Mouse (Mus musculus) neutrophil, adult 65 days (primary cell): ENCODE results near the gene Ralbp1. TPM values are rescaled to one million over a fixed set of nuclear protein-coding genes. Genes with fewer than 3 reads are reported as not detected.

ENCODE experiments used
- total RNA-seq: library from RNA; stranded (reverse); gene quantifications from 2 replicates; pipeline ENCODE4 v1.2.4, GENCODE M21; 2023

Gene Ralbp1
- 58.2 and 60.5 TPM in 2 replicates for total RNA-seq

GRCm38 (mm10) chr17:65885697-65886529 is at the start of gene Ralbp1:
Ralbp1 (minus strand) TSS chr17:65885798.

Other genes starting within 250 kb of the Ralbp1 start
- gene Txndc2, start 243.6 kb downstream of the Ralbp1 start, total RNA-seq = 0.76 TPM in 1 of 2 replicates, not detected in the other
- 77.8 and 83.3 TPM in 2 replicates for gene Rab31, start 113.0 kb downstream of the Ralbp1 start, total RNA-seq
- 121 and 148 TPM in 2 replicates for gene Ppp4r1, start 103.2 kb downstream of the Ralbp1 start, total RNA-seq
- 6.1 and 8.4 TPM in 2 replicates for gene Twsg1, start 65.4 kb upstream of the Ralbp1 start, total RNA-seq
- 59.6 and 77.8 TPM in 2 replicates for gene Ankrd12, start 191.3 kb upstream of the Ralbp1 start, total RNA-seq
- 43.9 and 54.5 TPM in 2 replicates for gene Ndufv2, start 215.8 kb upstream of the Ralbp1 start, total RNA-seq
- 50.9 and 64.5 TPM in 2 replicates for gene Washc1, start 225.7 kb upstream of the Ralbp1 start, total RNA-seq
- 9.0 and 12.4 TPM in 2 replicates for gene Ddx11, start 237.7 kb upstream of the Ralbp1 start, total RNA-seq